Mouse (Mus musculus): Measurements from ENCODE around the gene Spsb1.

The Spsb1 gene

DNA sequence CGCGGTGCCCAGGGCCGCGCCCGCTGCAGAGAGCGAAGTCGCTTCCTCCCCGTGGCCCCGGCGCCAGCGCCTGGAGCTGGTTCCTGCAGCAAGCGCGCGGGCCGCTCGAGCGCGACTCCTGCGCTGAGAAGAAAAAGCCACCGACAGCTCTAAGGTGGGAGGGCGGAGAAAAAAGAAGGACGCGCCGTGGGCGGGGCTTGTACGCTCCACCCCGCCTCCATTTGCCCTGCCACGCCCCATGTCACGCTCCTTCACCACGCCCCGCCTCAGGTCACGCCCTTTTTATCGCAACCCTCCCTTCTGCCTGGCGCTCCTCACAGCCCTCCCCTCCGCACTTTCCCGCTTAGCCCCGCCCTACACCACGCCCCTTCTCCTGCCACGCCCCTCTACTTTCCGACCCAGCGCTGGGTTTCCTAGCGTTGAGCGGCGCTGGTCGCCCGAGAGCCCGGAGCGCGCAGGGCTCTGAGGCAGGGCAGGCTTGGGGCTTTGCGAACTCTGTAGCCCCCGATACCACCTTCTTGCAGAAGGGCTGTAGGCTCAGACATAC is at the start of gene Spsb1:
TSS of gene Spsb1 (minus strand) at position 151 of the 547 bp plus-strand sequence.
- peak; percentile 98 to 99 for DNase-seq (ENCODE audit: low spot score in 2 of 2)

DNA sequence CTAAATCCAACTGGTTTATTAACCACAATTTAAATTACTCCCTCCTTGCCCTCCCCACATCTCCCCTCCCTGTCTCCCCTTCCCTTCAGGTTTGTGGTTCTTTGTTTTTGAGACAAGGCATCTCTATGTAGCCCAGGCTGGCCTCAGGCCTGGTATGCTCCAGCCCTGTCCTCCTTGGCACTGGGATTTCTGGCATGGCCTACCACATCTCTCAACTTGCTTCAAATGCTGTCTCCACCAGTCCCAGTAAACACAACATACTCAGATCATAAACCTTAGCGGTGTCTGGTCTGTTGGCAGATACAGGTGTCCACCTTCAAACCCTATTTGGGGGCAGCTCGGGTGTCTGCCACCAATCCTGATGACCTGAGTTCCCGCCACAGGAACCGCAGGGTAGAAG is 48.8 kb upstream of the Spsb1 start:
- DNase-seq (ENCODE audit: low spot score in 2 of 2): no peak

DNA sequence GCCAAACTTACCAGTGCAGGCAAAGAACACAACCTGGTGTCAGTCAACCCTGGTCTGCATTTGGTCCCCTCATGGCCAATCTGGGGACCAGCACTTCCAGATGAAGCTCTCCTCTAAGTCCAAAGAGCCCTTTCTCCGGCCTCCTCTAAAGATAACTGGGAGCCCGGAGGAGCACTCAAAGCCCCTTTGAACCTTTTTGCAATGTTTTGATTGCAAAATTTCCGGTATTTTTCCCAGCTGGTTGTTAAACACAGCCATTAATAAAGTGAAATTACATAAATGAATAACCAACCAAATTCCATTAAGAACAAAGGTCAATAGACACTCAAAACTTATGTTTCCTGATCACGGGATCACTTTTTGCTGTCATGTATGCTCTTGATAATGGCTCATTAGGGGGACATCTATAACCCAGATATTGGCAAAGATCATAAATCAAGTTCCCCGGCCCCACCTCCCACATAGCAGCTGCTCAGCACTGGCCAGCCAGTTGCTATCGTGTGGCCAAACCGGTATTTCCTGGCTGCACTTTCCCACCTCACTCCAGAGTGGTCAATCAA is 48.3 kb upstream of the Spsb1 start:
- peak in 1 of 2 experiments; percentile 56 for DNase-seq (ENCODE audit: low spot score in 2 of 2)

DNA sequence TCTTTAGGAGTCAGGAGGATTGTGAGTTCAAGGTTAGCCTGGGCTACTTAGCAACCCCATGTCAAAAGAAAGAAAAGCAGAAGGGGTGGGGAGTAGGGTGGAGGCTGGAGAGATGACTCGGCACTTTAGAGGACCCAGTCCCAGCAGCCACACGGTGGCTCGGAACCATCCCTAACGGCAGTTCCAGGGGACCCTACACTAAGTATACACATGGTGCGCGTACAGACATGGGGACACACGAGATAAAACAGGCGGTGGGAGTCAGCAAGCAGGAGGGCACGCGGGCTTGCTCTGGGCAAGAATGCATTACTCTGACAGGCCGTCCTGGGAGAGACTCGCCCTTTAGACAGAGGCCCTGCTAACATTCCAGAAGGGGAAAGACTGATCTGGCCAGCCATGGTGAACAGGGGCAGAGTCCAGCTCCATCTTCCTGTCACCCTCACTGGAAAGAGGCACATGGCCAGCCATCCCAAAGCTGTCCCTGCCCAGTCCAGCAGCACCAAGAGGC is 47.2 kb upstream of the Spsb1 start:
- DNase-seq (ENCODE audit: low spot score in 2 of 2): no peak

DNA sequence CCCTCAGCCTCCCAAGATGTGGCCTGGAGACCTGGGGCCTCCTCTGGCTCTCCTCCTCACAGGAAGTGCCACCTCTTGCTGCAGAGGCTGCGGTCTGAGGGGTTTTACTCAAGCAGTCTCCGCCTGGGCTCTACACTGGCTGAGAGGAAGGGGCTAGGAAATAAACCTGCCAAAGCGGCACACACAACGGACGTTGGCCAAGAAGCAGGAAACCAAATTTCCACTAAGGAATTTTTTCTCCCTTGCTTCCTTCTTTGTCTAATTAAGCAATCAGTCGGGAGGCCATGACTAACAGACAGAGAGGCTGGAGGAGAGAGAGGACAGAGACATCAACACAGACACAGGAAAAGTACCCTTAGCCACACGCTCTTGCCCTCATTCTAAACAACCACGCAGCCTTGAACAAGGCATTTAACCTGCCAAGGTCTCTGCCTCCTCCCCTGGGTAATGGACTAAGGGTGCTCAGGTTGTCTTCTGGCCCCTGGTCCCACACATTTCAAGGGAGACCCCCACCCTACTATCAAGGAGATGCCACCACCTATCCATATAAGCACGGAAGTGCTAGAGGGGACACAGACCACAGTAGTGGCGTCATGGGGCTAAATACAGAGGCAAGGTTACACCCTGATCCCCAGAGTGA is 46.5 kb upstream of the Spsb1 start:
- DNase-seq (ENCODE audit: low spot score in 2 of 2): no peak

DNA sequence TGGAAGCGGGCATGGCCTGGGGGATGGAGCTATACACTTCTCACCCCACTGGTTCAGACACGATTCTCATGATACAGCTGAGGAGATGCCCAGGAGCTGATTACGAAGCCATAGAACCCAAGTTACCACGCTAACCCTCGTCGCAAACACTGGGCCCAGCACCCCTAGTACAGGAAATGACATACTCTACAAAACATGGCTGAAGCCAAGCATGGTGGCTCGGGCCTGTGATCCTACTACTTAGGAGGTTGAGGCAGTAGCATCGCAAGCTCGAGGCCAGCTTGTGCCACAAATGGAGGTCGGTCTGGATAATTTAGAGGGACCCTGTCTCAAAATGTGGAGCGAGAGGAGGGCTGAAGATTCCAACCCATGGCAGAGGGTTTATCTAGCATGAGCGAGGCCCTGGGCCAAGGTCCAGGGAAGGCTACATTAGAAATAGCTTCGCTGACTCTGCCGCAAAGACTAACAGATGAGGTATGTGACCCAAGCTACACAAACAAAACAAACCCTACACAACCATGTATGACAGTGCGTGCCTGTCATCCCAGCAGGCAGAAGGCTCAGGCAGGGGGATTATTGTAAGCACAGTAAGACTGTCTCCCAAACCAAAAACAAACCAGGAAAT is 45.2 kb upstream of the Spsb1 start:
- no peak for DNase-seq (ENCODE audit: low spot score in 2 of 2)

DNA sequence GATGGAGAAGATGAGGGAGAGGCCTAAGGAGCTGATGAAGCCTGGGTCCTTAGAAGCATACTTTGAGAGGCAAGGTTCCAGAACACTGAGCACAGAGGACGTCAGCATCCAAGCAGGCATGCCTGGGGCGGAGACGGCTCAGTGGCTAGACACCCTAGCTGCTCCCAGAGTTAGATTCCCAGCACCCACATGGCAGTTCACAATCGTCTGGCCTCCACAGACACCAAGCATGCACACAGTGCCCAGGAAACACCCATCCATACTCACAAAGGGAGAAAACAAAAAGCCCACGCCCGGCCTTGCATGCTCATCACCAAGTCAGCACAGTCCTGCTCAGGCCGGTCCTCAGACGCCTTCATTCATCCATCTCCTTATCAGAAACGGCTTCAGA is 44.7 kb upstream of the Spsb1 start:
- no peak for DNase-seq (ENCODE audit: low spot score in 2 of 2)

DNA sequence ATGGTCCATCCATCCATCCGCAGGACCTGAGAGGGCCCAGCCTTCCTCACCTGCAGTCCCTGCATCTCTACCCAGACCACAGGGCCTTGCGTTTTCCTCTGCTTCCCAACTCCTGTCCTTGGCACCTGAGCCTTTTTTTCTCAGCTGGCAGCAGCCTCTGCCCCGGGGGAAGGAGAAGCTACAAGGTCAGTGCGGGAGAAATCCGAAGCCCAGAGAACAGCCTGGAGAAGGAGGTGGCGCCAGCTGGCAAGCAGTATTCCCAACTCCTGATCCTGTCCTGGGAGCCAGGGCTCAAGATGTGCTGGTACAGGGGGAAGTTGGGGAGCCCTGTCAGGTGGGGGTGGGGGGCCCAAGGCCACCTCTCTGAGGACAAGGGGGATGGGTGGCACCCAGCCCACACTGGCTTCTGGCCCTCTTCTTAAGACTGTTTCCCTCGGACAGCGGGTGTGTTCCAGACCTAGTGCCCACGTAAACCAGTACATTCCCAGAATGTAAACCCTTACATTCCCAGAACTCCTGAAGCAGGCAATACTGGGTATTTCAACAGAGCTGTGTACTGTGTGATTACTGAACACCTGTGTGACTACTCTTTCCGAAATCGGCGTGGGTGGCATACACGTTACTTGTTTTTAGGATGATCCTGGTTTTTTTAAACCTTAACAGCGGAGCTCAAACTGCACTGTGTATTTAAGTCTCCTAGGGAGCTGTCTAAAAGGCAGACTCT is 44.1 kb upstream of the Spsb1 start:
- DNase-seq (ENCODE audit: low spot score in 2 of 2): no peak

DNA sequence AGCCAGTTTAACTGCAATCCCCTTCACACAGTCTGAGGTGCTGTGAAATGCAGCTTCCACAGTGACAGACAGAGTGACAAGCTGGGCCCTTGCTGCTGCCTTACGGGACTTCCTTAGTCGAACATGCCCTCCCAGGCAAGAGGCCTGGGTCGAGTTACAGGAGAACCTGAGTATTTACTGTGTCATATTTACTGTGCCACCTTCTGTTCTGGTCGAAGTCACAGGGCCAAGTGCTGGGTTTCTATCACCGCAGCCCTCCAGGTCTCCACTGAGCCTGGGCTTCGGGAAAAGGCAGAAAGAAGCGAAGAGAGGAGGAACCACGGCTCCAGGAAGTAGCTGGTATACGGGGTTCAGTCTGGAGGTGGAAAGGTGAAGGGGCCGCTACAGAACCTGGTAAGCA is 43.2 kb upstream of the Spsb1 start:
- no peak for DNase-seq (ENCODE audit: low spot score in 2 of 2)

DNA sequence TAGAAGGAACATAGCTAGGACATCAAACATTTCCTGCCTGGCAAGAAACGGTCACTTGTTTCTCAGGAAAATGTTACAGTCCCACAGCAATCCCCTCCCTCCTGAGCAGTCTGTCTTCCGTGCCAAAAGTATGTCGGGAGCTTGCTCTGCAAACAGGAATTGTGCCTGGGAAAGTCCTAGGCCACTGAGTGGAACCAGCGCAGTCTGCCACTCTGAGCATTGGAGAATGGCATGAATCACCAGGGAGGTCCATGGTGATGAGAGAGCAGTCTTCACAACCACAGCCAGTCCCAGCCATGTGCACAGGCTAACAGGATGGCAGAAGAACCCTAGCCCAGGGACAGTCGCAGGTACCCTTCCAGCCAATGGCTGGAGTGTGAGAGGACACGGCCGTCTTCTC is 41.6 kb upstream of the Spsb1 start:
- no peak for DNase-seq (ENCODE audit: low spot score in 2 of 2)

DNA sequence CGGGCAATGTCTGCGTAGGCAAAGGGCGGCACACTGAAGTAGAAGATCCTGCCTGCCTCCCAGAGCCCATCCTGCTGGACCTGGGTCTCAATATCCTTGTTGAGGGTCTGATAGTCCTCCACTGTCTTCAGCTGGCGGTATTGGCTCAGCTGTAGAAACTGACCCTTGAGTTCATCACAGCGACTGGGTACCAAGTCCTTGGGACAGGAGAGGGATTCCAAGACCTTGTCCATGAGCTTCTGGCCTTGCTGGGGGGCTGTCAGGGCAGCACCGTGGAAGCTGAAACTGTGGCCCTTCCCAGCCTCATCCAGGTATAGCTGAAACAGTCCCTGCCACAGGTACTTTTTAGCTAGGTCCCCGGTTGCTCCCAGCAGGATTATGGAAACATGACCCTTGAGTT is 41.1 kb upstream of the Spsb1 start:
- no peak for DNase-seq (ENCODE audit: low spot score in 2 of 2)

DNA sequence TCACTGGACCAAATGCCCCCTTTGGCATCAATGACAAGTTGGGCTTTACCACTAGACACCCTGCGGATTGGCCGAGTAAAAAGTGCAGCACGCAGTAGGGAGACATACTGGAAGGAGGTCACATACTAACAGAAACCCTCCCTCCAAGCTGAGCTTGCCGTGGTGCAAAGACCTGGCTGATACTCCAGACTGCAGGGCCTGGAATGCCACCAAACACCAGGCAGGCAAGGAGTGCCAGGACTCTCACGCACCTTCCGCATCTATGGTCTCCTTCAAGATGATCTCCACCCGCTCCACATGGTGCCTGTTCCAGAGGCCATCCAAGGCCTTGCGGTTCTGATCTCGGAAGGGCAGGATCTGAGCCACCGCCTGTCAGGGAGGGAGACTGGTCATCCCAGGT is 39.4 kb upstream of the Spsb1 start:
- no peak for DNase-seq (ENCODE audit: low spot score in 2 of 2)

DNA sequence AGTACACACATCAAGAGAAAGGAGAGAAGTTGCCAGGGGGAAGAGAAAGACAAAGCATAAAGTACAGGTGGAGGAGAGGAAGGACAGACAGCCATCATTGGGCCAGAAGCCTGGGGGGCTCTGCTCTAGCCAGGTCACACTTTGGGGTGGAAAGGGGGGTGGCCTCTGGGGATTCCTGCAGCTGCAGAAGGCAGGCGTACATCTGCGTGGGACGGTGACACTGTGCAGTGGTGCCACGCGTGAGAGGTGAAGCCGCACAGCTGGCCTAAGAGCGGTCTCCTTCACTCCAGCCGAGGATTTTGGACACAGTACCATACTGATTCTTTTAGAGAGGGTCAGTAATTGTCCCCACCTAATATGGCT is 37.8 kb upstream of the Spsb1 start:
- DNase-seq (ENCODE audit: low spot score in 2 of 2): no peak

DNA sequence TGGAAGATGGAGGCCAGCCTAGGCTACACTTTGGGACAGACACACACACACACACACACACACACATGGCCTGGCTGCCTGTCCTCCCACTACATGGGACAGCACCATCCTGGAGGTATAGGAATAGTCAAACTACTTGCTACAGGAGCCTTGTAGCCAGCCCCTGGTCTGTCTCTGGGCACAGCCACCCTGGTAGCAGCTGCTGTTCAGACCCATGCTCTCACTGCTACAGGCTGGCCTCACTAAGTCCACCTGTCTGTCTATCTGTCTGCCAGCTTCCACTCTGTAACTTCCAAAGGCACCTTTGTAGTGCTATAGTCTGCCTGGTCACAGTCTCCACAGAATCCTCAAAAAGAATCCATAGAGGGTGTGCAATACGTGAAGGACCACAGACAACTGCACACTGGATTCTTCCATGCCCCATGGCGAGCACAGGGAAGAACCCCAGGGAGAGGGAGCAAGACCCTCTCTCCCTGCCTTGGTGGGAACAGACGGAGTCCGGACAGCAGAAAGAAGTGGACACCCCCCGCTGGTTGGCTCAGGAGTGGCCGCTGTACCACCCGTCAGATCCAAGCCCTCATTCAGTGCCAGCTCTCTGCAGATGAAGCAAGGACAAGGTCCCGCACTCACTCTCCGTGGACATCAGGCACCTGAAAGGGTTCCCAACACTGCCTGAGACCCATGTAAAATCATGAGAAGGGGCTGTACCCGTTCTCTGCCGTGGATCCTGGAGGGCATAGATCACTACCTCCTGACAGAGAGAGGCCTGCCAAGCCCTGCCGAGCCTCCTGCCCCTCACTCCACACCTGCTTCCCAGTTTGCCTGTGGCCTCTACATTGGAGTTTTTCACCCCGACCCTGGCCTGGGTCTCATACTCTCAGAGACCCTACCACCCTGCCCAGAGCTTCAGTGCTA is 37.2 kb upstream of the Spsb1 start:
- DNase-seq (ENCODE audit: low spot score in 2 of 2): no peak

DNA sequence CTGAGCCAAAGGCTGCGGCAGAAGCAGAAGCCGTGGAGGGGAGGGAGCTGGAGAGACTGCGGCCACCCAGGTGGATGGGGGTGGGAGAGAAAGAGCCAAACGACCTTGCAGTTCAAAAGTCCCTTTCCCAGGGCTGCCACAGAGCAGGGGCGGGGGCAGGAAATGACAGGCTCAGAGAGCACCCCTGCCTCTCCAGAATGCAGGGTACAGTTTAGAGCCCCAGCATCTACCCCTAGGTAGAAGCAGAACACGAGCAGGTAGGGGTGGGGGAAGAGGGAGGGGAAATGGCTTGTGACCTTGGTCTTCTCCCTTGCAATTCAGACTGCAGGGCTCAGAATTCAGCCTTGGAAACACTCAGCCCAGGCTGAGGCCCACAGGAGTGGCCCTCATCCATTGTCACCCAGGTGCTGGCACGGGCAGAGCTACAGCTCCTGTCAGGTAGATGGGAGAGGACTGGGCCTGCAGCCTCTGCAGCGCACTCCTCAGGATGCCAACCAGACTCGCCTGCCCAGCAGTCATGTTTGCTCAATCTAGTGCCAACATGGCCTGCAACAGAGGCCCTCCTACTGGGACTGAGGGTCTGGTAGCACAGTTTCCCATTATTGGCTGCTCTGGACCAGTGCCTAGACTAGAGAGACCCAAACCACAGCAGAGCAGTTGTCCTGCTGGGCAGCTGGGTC is 36.3 kb upstream of the Spsb1 start:
- DNase-seq (ENCODE audit: low spot score in 2 of 2): no peak

DNA sequence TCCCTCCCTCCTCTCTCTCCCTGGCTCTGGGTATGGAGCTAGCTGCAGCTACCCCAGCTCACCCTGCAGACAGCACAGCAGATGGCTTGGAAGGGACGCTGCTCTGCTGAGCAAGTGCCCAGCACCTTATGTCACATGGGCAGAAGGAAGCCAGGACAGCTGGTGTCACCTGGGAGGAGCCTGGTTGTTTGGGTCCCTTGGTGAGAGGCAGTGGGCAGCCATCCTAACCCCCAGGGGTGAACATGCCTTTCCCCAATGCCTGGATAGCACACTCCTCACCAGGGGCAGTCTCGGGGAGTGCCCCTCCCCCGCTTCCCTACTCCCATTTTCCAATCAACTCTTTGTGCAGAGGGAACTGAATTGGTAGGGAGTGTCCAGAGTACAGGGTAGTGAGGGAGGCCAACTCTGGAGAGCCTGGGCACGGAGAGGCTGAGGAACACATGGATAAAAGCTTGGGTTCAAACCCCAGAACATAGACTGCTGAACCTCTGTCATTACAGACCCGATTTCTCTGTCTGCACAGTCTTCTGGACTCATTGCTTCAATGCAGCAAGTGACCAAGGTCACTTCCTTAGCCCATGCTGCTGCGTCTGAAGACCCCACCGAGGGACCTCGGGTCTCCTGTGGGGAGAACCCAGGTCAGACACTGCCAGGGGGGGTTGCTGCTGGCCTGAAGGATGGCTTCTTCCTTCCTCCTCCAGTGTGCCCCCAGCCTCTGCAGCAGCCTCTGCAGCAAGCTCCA is 35.5 kb upstream of the Spsb1 start:
- DNase-seq (ENCODE audit: low spot score in 2 of 2): no peak

DNA sequence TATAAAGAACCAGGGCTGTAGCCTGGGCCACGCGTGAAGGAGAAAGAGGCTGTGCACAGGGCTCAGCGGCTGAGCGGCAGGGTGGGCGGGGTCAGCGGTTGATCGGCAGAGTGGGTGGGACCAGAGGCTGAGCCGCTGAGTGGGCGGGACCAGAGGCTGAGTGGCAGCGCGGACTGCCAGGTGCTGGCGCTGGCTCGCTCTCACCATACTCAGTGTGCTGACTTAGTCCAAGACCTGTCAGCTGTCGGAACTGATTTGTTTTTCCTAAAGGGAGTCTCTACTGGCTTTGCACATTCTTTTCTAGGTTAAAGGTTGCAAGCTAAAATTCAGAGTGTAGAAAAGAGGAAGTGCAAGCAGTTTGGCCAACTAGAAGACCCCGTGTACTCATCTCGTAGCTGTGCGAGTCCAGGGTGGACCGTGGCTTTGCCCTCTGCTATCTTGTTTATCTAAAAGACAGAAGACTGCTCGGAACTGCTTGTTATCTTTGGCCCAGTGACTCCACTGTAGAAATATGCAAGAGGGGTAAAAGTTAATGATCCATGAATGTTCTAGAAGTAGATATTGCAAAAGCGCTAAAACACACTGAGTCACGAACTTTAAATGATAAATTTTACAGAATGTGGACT is 34.2 kb upstream of the Spsb1 start:
- DNase-seq (ENCODE audit: low spot score in 2 of 2): peak; percentile 81 to 86

DNA sequence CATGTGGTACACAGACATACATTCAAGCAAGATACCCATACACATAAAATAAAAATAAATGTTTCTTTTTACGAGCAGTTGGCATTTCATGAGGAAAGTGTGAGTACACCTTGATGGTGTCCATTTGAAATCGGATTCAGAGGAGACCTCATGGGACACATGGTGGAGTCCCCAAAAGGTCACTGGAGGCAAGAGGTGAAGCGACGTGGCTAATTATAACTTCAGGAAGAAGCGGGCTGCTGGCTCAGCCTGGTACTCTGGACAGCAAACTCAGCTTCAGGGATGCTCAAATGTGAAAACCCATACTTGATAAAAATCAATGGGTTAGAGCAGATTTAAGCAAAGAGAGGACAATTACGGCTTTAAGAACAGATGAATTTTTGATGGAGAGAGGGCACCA is 33.5 kb upstream of the Spsb1 start:
- DNase-seq (ENCODE audit: low spot score in 2 of 2): no peak

DNA sequence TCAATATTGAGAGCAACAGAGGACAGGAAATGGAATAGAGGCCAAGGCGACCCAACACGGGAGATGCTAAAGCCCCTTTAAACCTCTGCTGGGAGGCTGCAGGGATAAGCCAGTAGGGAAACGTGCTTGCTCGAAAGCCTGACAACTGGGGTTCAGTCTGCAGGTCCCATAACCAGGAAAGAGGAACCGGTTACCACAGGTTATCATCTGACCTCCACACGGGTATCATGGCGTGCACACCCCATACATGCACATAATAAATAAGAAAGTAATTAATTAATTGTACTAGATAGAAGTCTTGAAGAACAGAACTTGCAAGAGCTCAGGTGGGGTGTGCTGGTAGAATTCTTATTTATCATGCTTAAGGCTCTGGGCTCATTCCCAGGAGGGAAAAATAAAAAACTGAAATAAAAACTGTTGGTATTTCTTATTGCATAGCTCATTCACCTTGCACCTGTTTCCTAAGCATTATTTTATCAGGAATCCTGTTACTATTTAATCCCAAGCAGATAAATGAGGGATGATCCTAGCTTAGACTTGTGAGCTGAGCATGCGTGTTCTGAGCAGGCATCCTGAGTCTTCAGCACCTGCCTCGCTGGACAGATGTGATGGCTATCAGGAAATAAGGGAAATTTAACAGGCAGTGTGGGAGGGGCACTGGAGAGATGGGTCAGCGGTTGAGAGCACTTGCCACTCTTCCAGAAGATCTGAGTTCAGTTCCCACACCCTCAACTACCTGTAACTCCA is 32.0 kb upstream of the Spsb1 start:
- no peak for DNase-seq (ENCODE audit: low spot score in 2 of 2)

All from urinary bladder, postnatal 4 days (tissue).